Mouse (Mus musculus): ENCODE measurements around the gene Adk. TPM values are rescaled to one million over a fixed set of nuclear protein-coding genes. Genes with fewer than 3 reads are reported as not detected.

Adk gene
- polyA plus RNA-seq, 1 experiment from 2014 or later, result 203 TPM

DNA sequence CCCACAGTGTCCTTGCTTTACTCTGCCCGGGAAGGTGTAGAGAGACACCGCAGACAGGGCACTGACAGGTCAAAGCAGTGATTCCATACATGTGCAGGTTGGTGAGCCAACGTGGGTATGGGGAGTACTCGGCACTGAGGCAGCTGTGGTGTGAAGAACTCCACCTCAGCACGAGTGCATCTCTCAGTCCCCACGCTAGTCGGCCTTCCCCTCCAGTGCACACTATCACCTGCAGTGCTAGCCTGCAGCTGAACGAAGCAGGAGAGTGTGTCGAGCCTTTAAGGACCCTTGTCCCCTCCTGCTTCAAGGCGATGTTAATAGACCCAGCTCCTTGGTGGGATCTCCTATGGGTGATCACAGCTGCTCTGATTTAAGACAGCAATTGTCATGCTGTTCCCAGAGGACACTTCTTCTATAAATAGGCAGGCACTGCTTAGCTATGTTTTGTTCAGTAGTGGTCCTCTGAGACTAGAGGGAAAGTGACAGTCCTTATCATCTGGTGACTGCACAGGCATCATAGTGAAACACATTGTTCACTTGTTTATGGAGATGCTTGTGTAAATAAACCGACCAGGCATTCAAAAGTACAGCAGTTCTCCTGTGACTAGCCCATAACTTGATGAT is 283.4 kb downstream of the Adk start:
- Histone ChIP-seq H3K4me2 (no peak overlapping the region), H3K9me3 (no peaks in the 10 kb centered on the region), H3K27me3 (no peaks in the 10 kb centered on the region), H3K4me3 (no peak overlapping the region), H3K27ac (no peak overlapping the region), H3K36me3 (no peaks in the 10 kb centered on the region), H3K4me1 (no peaks in the 10 kb centered on the region), H3K9ac (no peak overlapping the region)
- 63% methylated on average over 11 of the region's 11 CpGs for WGBS
- ATAC-seq (ENCODE audit: borderline replicate concordance, extremely low read depth, low FRiP score, low TSS enrichment), result no peak

DNA sequence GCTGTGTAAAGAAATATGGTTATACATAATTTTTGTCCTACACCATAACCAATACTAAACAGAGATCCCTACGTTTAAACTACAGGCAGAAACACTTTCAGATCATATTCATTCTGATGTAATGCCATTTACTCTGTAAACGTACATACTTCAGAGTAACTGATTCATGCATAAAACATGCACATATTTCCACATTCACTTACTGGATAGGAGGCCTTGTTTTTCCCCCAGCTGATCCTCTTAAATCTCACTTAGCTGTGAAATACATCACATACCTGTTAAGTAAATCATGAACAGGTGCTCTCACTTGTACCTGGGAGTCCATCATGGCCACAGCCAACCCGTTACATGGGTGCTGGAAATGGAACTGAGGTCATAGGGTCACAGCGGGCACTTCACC is 285.6 kb downstream of the Adk start:
- ATAC-seq (ENCODE audit: borderline replicate concordance, extremely low read depth, low FRiP score, low TSS enrichment), result no peak
- H3K4me1 ChIP-seq, result no peaks in the 10 kb centered on the region
- H3K9me3 ChIP-seq, result no peaks in the 10 kb centered on the region
- no peaks in the 10 kb centered on the region for H3K36me3 ChIP-seq
- H3K9ac ChIP-seq, result no peak overlapping the region
- 71% methylated on average over 4 of the region's 4 CpGs for WGBS
- H3K4me3 ChIP-seq, result no peak overlapping the region
- no peaks in the 10 kb centered on the region for H3K27me3 ChIP-seq
- H3K4me2 ChIP-seq, result no peak overlapping the region
- no peak overlapping the region for H3K27ac ChIP-seq

DNA sequence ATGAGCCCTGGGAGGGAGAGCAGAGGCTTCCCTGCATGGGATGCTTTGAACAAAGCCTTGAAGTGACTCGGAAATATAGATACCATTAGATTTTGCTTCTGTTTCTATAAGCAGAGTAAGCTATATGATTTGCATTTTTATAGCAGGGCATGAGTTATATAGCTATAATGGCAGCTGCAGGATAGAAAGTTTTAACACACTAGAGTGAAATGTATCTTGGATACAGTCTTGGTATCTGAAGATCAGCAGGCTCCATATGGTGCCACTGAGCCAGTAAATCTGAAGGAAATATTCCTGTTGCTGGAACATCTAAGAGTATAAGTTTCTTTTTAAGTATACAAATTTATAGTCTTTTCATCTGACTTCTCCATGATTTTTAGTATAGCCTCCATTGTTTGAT is 288.8 kb downstream of the Adk start:
- 94% methylated on average over 1 of the region's 1 CpGs for WGBS
- H3K4me2 ChIP-seq, result no peak overlapping the region
- H3K4me1 ChIP-seq, result no peaks in the 10 kb centered on the region
- H3K27me3 ChIP-seq, result no peaks in the 10 kb centered on the region
- no peaks in the 10 kb centered on the region for H3K9me3 ChIP-seq
- ATAC-seq (ENCODE audit: borderline replicate concordance, extremely low read depth, low FRiP score, low TSS enrichment), result no peak
- H3K4me3 ChIP-seq, result no peak overlapping the region
- no peaks in the 10 kb centered on the region for H3K36me3 ChIP-seq
- H3K27ac ChIP-seq, result no peak overlapping the region
- no peak overlapping the region for H3K9ac ChIP-seq

DNA sequence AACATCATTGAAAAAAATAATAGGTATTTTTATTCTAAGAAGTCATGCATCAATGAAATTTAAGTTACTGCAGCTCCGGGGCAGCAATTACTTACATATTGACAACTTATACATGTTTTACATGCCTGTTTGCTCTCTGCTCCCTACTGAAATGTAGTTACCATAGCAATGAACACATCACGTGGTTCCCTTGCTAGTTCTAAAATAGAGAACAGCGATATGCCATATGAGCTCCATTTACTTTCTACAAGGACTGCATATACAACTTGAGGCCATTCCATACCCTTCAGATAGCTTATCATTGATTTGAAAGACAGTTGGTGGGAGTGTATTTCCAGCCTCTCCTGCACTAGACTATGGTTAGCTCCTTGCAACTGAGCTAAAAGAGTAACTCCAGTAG is 290.6 kb downstream of the Adk start:
- H3K36me3 ChIP-seq, result no peaks in the 10 kb centered on the region
- no peak overlapping the region for H3K4me3 ChIP-seq
- ATAC-seq (ENCODE audit: borderline replicate concordance, extremely low read depth, low FRiP score, low TSS enrichment), result no peak
- WGBS, result 80% methylated on average over 3 of the region's 3 CpGs
- no peaks in the 10 kb centered on the region for H3K9me3 ChIP-seq
- no peaks in the 10 kb centered on the region for H3K27me3 ChIP-seq
- H3K4me1 ChIP-seq, result no peaks in the 10 kb centered on the region
- no peak overlapping the region for H3K9ac ChIP-seq
- no peak overlapping the region for H3K27ac ChIP-seq
- no peak overlapping the region for H3K4me2 ChIP-seq

DNA sequence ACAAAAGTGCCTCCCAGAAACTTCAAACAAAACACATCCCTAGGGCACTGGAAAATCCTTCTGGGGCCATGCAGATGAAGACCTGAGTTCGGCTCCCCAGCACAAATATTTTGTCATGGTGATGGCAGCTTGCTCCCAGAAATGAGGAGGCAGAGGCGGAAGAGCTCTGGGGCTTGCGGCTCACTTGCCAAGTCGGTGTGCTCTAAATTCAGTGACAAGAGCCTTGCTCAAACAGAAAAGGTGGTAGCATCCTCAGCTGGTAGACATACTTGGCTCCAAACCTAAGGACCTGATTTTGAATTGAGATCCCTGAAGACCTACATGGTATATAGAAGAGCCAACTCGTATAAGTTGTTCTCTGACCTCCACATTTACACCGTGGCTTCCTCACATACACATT is 292.5 kb downstream of the Adk start:
- WGBS, result 89% methylated on average over 6 of the region's 6 CpGs
- H3K27me3 ChIP-seq, result no peaks in the 10 kb centered on the region
- no peak for ATAC-seq (ENCODE audit: borderline replicate concordance, extremely low read depth, low FRiP score, low TSS enrichment)

DNA sequence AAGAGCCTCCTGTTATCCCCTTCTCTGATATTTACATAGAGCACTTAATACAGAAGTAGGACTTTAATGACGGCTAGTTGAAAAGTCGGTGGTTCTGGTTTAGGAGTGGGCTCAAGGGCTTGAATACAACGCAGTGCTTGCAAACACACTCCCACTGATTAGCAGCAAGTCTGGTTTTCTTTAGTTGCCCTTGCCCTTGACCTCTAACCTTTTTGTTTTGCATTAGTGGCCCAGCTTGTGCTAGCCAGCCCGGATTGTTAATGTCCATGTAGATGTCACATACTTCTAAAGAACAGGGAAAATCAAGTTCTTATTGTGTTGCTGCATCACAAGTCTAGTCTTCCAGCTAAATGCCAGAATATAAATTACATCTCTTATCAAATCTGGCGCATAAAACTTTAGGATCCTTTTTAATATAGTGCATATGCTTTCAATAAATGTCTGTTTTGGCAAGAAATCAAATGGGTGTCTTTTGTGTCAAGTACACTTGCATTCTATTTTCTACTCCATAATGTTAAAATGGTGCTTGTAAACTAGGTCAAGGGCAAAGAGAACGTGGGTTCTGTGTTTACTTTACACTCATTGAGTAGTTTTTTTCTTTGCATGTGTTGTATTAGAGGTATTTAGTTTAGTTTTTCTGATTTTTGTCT is 296.4 kb downstream of the Adk start:
- H3K9me3 ChIP-seq, result no peaks in the 10 kb centered on the region
- no peak overlapping the region for H3K4me2 ChIP-seq
- H3K4me3 ChIP-seq, result no peak overlapping the region
- no peak overlapping the region for H3K27ac ChIP-seq
- no peak for ATAC-seq (ENCODE audit: borderline replicate concordance, extremely low read depth, low FRiP score, low TSS enrichment)
- no peaks in the 10 kb centered on the region for H3K27me3 ChIP-seq
- no peak overlapping the region for H3K9ac ChIP-seq
- no peaks in the 10 kb centered on the region for H3K36me3 ChIP-seq
- peaks cover 9% of the 10 kb centered on the region; the same call in 1 of the 2 replicates for H3K4me1 ChIP-seq
- 33% methylated on average over 6 of the region's 6 CpGs for WGBS

More for the DNA sequence above, 292.5 kb downstream of the Adk start:
- Histone ChIP-seq H3K4me3 (no peak overlapping the region), H3K36me3 (no peaks in the 10 kb centered on the region), H3K4me2 (no peak overlapping the region), H3K27ac (no peak overlapping the region), H3K9ac (no peak overlapping the region), H3K4me1 (peaks cover 9% of the 10 kb centered on the region; the same call in 1 of the 2 replicates), H3K9me3 (no peaks in the 10 kb centered on the region)

DNA sequence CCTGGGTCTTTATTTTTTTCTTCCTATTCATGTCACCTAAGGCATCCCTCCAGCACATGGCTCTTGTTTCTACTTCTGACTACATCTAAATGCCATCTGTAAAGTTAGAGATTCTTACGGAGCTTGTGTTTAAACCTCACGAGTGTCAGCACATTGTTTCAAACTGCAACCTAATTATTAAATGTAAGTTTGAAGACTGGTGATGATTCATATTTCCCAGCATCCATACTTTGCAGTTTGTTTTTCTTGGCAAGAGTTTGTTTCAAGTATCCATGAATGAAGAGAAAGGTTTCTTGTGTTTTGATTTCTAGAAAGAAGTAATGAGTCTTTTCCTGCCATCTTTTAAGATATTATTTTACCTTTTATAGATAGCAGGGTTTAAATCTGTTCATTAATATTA is 299.3 kb downstream of the Adk start:
- H3K4me2 ChIP-seq, result no peak overlapping the region
- no peak overlapping the region for H3K9ac ChIP-seq
- peaks cover 9% of the 10 kb centered on the region; the same call in 1 of the 2 replicates for H3K4me1 ChIP-seq
- no peak for ATAC-seq (ENCODE audit: borderline replicate concordance, extremely low read depth, low FRiP score, low TSS enrichment)
- no peak overlapping the region for H3K27ac ChIP-seq
- no peaks in the 10 kb centered on the region for H3K27me3 ChIP-seq
- no peaks in the 10 kb centered on the region for H3K36me3 ChIP-seq
- H3K9me3 ChIP-seq, result no peaks in the 10 kb centered on the region
- 76% methylated on average over 2 of the region's 2 CpGs for WGBS
- no peak overlapping the region for H3K4me3 ChIP-seq

DNA sequence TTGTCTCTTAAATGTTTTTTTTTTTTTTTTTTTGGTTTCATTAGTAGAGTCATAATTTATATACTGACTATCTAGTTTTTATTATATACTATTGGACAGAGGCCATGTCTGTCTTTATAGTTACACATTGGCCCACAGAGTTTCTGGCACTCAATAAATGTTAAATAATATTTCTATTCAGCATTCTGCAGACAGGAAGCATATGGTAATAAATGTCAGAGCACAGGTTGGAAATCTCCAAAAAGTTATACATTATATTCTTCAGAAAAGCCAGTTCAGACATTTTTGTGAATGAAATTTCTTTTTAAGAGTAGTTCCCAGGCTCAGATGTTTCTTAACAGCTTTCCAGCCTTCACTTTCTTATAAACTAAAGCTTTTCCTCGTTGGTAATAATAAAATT is 303.9 kb downstream of the Adk start:
- Histone ChIP-seq H3K36me3 (no peaks in the 10 kb centered on the region), H3K4me1 (peaks cover 4% of the 10 kb centered on the region; the same call in 1 of the 2 replicates), H3K27ac (no peak overlapping the region), H3K4me2 (no peak overlapping the region), H3K9ac (no peak overlapping the region), H3K9me3 (no peaks in the 10 kb centered on the region), H3K27me3 (no peaks in the 10 kb centered on the region), H3K4me3 (no peak overlapping the region)
- ATAC-seq (ENCODE audit: borderline replicate concordance, extremely low read depth, low FRiP score, low TSS enrichment), result peak; percentile 76; the same call in 1 of the 2 replicates
- 42% methylated on average over 1 of the region's 1 CpGs for whole genome bisulfite sequencing

DNA sequence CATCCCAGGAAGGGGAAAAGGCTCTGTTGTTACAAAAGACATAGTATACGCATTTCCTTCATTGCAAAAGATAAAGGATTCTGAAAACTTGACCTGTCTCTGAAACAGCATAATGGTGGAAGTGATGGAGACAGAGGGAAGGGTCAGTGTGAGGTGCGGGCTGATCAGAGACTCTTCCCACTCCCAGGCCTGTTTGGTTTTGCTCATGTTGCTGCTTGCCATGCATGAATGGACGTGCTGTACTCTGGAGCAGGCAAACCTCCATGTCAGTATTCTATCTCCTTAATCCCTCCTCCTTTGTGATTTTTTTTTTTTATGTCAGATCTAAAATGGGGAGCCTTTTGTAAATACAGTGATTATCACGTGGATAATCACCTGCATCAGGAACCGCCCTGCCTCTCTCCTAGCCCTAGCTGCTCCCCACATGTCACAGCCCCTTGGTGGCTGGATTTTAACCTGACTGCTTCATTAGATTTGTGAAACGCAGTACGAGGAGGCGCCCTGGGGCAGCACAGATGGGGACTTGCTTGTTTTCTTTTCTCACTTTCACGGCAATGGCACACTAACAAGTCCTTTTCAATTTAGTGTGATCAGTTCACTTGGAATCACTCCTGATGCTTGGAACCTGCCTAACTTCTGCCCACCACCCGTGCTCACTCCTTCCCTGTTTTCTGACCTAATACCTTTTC is 307.0 kb downstream of the Adk start:
- no peak overlapping the region for H3K27ac ChIP-seq

DNA sequence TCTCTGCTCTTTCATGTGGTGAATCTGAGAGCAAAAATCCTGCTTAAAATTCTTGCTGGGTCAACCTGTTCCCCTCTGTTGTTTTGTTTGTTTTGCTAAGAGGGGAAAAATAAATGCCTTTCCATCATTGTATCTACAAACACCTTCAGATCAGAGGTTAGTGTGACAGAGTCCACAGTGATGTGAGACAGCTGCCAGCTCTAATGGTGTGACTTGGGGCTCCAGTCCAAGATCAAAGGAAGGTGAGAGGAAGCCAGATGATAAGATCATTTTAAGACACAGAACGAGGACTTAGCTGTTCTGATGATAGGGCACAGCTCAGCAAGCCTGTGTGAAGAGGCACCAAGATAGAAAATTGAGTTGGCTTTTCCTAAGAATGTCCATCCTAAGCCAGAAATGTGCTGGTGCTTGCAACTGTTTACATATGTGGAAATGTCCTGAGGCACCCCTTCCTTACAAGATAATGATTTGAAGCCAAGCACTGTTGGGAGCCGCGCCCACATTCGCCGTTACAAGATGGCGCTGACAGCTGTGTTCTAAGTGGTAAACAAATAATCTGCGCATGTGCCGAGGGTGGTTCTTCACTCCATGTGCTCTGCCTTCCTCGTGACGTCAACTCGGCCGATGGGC is 307.6 kb downstream of the Adk start:
- Histone ChIP-seq H3K4me3 (no peak overlapping the region), H3K4me1 (peaks cover 4% of the 10 kb centered on the region; the same call in 1 of the 2 replicates), H3K27ac (no peak overlapping the region), H3K4me2 (no peak overlapping the region), H3K9ac (no peak overlapping the region), H3K36me3 (no peaks in the 10 kb centered on the region), H3K27me3 (no peaks in the 10 kb centered on the region), H3K9me3 (no peaks in the 10 kb centered on the region)
- WGBS, result 75% methylated on average over 8 of the region's 12 CpGs
- no peak for ATAC-seq (ENCODE audit: borderline replicate concordance, extremely low read depth, low FRiP score, low TSS enrichment)

More for the DNA sequence above, 307.0 kb downstream of the Adk start:
- H3K4me3 ChIP-seq, result no peak overlapping the region
- H3K4me1 ChIP-seq, result peaks cover 4% of the 10 kb centered on the region; the same call in 1 of the 2 replicates
- H3K9ac ChIP-seq, result no peak overlapping the region
- 73% methylated on average over 10 of the region's 10 CpGs for WGBS
- no peaks in the 10 kb centered on the region for H3K27me3 ChIP-seq
- no peaks in the 10 kb centered on the region for H3K9me3 ChIP-seq
- no peak for ATAC-seq (ENCODE audit: borderline replicate concordance, extremely low read depth, low FRiP score, low TSS enrichment)
- no peak overlapping the region for H3K4me2 ChIP-seq
- H3K36me3 ChIP-seq, result no peaks in the 10 kb centered on the region

DNA sequence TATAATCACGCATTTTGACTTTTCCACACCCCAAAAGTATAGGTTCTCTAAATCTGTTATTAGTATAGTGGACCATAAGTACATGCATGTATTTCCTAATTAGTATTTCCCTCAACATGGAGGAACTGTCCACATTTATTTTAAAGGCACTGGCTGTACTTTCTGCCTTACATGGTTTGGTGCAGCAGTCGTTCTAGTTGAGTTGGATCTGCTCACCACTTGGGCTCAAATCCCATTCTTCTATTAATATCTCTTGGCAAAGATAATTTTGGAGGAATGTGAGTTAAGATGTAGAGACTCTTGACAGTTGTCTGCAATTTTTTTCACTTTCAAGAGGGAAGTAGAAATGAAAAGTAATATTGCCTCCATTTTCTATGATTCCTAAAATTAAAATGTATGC is 314.7 kb downstream of the Adk start:
- Histone ChIP-seq H3K9ac (no peak overlapping the region), H3K9me3 (no peaks in the 10 kb centered on the region), H3K4me2 (no peak overlapping the region), H3K27ac (0 out of 2 replicates have a peak overlapping the region, but pooled peaks have one; percentile 33), H3K4me3 (no peak overlapping the region), H3K36me3 (no peaks in the 10 kb centered on the region), H3K4me1 (peaks cover 11% of the 10 kb centered on the region), H3K27me3 (no peaks in the 10 kb centered on the region)
- 59% methylated on average over 2 of the region's 2 CpGs for WGBS
- no peak; the same call in 1 of the 2 replicates for ATAC-seq (ENCODE audit: borderline replicate concordance, extremely low read depth, low FRiP score, low TSS enrichment)

DNA sequence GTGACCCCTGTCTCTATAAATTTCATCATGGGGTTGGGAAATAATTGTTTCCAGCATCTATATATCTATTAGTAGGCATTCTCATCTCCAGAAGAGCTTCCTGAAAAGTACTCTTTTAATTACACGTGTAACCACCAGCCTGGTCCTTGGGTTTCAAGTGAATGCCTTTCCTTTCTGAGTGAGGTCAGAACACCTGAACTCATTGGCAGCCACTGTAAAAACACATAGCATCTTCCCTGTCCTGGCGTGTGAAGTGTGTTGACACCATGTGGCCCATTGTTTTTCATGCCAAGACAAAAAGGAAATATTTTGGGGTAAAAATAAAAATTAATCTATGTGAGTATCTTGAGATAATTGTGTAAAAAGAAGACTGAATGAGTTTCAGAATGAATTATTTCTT is 316.2 kb downstream of the Adk start:
- ATAC-seq (ENCODE audit: borderline replicate concordance, extremely low read depth, low FRiP score, low TSS enrichment), result no peak
- Histone ChIP-seq H3K9ac (no peak overlapping the region), H3K36me3 (no peaks in the 10 kb centered on the region), H3K27ac (no peak overlapping the region), H3K4me3 (no peak overlapping the region), H3K4me1 (peaks cover 11% of the 10 kb centered on the region), H3K9me3 (no peaks in the 10 kb centered on the region), H3K4me2 (no peak overlapping the region), H3K27me3 (no peaks in the 10 kb centered on the region)
- WGBS, result 47% methylated on average over 2 of the region's 2 CpGs

Data from lung, embryonic 15.5 days (tissue).